Mouse (Mus musculus) kidney, adult 2 months (tissue): ENCODE measurements at regions not wholly inside any gene's neighbourhood (a gene's known extent, or its start where the extent isn't known, plus 50 kb on each side); places are given as distances from the start of the nearest gene placed in this dataset.
A peak's percentile ranks its signal among the peaks of the same experiment; 100 is the strongest.

Source experiments
- CTCF ChIP-seq: fragments of 200-500 bp; conservative IDR thresholded peaks from 2 replicates; pipeline ENCODE4 v1.5.1; 2011; ENCODE audit warnings: low read depth, mild to moderate bottlenecking, control low read depth, low read length, moderate library complexity, mixed read lengths; ENCODE audit not compliant: insufficient read depth, insufficient read length
- POLR2A ChIP-seq: fragments of 200-500 bp; IDR thresholded peaks from one replicate; pipeline ENCODE4 v1.6.1; 2011; ENCODE audit warnings: low read depth, low read length, control low read depth

DNA sequence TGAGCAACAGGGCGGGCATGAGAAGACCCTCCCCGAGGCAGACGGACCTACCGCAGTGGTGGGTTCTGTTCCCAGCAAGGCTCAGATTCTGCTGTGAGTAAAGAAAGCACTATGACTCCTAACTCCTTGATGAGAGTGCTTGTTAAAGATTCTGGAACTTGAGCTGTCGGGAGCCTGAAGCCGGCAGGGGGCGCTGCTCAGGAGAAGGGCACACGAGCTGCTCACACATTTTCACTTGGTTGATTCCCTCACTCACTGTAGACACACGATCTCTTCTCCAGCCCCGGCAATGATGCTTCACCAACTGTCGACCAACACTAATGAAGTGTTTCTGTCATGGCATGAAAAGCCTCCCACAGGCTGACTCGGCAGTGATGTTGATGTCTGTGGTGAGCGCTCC is 185.6 kb downstream of the Gxylt1 start:
- TF ChIP-seq POLR2A (no peak), CTCF (peak; percentile 61)
